18 mouse cellular contexts compared by ENCODE assay signal in genomic region chr11:82453230-82453629, GRCm38 (mm10).
DNase-seq lines count a peak whose midpoint lies in the region; ATAC-seq lines count a peak whose summit lies in the region.
"Had no signal": no experiment of that assay in that cellular context is flagged by ENCODE, and none has a peak within 500 bp of the region (broad histone marks: within the 10 kb centered on the region; RNA-seq: fewer than 3 reads in every experiment).

No protein-coding gene starts in this region.

- H3K27ac ChIP-seq in hindbrain, embryonic 15.5 days (replicated peaks) = no peak overlapping the region; the same call in 1 of the 2 replicates
- no peak overlapping the region for H3K27ac ChIP-seq in hindbrain, embryonic 12.5 days
- no peak overlapping the region for H3K27ac ChIP-seq in limb, embryonic 10.5 days
- H3K27ac ChIP-seq: embryonic facial prominence, embryonic 10.5 days; intestine, embryonic 15.5 days; macrophage; neural tube, embryonic 12.5 days had no signal

- H3K4me1 ChIP-seq in hindbrain, embryonic 15.5 days (replicated peaks) = peaks cover 25% of the 10 kb centered on the region
- peaks cover 9% of the 10 kb centered on the region for H3K4me1 ChIP-seq in hindbrain, embryonic 12.5 days
- no peaks in the 10 kb centered on the region for H3K4me1 ChIP-seq in limb, embryonic 10.5 days
- H3K4me1 ChIP-seq: intestine, embryonic 15.5 days had no signal

- DNase-seq in cerebellum, postnatal 10 days = peak; percentile 75 to 78
- peak; percentile 62 for DNase-seq in right cerebral cortex, postnatal 4 days
- no peak for DNase-seq in right cerebral cortex, adult 2 months (ENCODE audit: low spot score in 2 of 2)
- no peak for DNase-seq in limb, embryonic 10.5 days (ENCODE audit: low spot score)
- no peak for DNase-seq in spleen, adult 18-20 months
- DNase-seq: adrenal gland, adult 2 months; gastrocnemius, postnatal 36 days; lung, embryonic 14.5 days; thymus, adult 18-20 months had no signal

- H3K4me3 ChIP-seq in hindbrain, embryonic 15.5 days = no peak overlapping the region
- no peak overlapping the region for H3K4me3 ChIP-seq in hindbrain, embryonic 12.5 days
- no peak overlapping the region for H3K4me3 ChIP-seq in limb, embryonic 10.5 days
- H3K4me3 ChIP-seq: embryonic facial prominence, embryonic 10.5 days; intestine, embryonic 15.5 days; neural tube, embryonic 12.5 days had no signal

- H3K9me3 ChIP-seq in hindbrain, embryonic 15.5 days = no peaks in the 10 kb centered on the region
- H3K9me3 ChIP-seq in hindbrain, embryonic 12.5 days (replicated peaks) = no peaks in the 10 kb centered on the region
- no peaks in the 10 kb centered on the region for H3K9me3 ChIP-seq in limb, embryonic 10.5 days (replicated peaks)
- H3K9me3 ChIP-seq: embryonic facial prominence, embryonic 10.5 days; intestine, embryonic 15.5 days; neural tube, embryonic 12.5 days had no signal

- H3K9ac ChIP-seq in hindbrain, embryonic 15.5 days = no peak overlapping the region
- no peak overlapping the region for H3K9ac ChIP-seq in hindbrain, embryonic 12.5 days
- H3K9ac ChIP-seq: intestine, embryonic 15.5 days; lung, embryonic 14.5 days; neural tube, embryonic 12.5 days had no signal

- H3K27me3 ChIP-seq in hindbrain, embryonic 15.5 days = no peaks in the 10 kb centered on the region
- no peaks in the 10 kb centered on the region for H3K27me3 ChIP-seq in hindbrain, embryonic 12.5 days
- no peaks in the 10 kb centered on the region for H3K27me3 ChIP-seq in limb, embryonic 10.5 days (ENCODE audit: low read depth, poor library complexity, severe bottlenecking)
- H3K27me3 ChIP-seq: intestine, embryonic 15.5 days; neural tube, embryonic 12.5 days had no signal

- 59% methylated on average over 7 of the region's 7 CpGs for WGBS in hindbrain, embryonic 15.5 days
- 75% methylated on average over 7 of the region's 7 CpGs for WGBS in hindbrain, embryonic 12.5 days
- 87% methylated on average over 7 of the region's 7 CpGs for WGBS in limb, embryonic 10.5 days

- no peaks in the 10 kb centered on the region for H3K36me3 ChIP-seq in hindbrain, embryonic 15.5 days
- H3K36me3 ChIP-seq in hindbrain, embryonic 12.5 days = no peaks in the 10 kb centered on the region
- no peaks in the 10 kb centered on the region for H3K36me3 ChIP-seq in limb, embryonic 10.5 days
- H3K36me3 ChIP-seq: embryonic facial prominence, embryonic 10.5 days; intestine, embryonic 15.5 days; neural tube, embryonic 12.5 days had no signal

- no peak for ATAC-seq in cerebellum, adult (ENCODE audit: insufficient number of reproducible peaks, low FRiP score, low TSS enrichment)
- peak; percentile 31; the same call in 1 of the 2 replicates for ATAC-seq in hindbrain, embryonic 15.5 days (ENCODE audit: low FRiP score, low read depth)
- ATAC-seq in hindbrain, embryonic 12.5 days (ENCODE audit: low FRiP score) = no peak
- ATAC-seq: intestine, embryonic 15.5 days had no signal

- H3K4me2 ChIP-seq in hindbrain, embryonic 15.5 days = no peak overlapping the region
- H3K4me2 ChIP-seq in hindbrain, embryonic 12.5 days (replicated peaks) = no peak overlapping the region
- H3K4me2 ChIP-seq: heart, embryonic 11.5 days; intestine, embryonic 15.5 days; liver, embryonic 11.5 days; lung, embryonic 14.5 days; neural tube, embryonic 12.5 days had no signal

Comparison
In these comparisons a context has a peak if more than half of its experiments do, and no peak if none do; other contexts are left out.
1. DNase-seq: peak in cerebellum, postnatal 10 days (2 of 2) and right cerebral cortex, postnatal 4 days (single experiment); none in right cerebral cortex, adult 2 months (0 of 2), limb, embryonic 10.5 days (single experiment) and spleen, adult 18-20 months (0 of 2).